Mouse (Mus musculus): Measurements from ENCODE around the gene Ifnar2. TPM values are rescaled to one million over a fixed set of nuclear protein-coding genes. Genes with fewer than 3 reads are reported as not detected.
"Not testable (repeated sequence)": the region's sequence is repeated elsewhere in the genome, so short reads cannot be mapped to it uniquely, and the experiment has no call there.

The Ifnar2 gene
- total RNA-seq, 2 experiments from 2014 or later = 7.1 to 10.0 TPM

DNA sequence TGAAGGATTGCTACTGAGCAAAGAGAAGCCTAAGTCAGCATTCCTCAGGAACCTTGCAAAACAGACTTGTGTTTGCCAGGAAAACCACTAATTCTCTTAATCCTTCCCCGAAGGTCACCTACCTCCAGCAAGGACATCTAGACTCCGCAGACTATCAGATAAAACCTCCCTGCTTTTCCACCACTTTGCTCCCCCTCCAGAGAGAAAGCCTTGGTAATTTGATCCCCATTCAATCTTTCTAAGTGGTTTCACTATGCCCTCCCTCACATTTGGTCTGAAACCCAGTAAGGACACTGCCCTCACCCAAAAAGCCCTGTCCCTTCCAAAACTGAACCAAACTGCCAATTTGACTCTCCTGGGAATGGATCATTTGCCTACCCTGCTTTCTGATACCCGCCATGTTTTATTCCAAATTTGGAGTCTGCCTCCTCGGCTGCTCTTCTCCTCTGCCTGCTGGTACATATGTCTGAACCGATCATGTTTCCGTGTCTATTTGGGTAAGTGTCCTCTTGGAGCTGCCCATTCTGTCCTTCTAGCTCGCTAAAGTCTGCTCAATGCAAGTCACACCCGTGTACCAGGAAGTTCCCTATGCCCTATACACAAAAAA lies 55.8 kb downstream of the Ifnar2 start:
- no peak for DNase-seq

DNA sequence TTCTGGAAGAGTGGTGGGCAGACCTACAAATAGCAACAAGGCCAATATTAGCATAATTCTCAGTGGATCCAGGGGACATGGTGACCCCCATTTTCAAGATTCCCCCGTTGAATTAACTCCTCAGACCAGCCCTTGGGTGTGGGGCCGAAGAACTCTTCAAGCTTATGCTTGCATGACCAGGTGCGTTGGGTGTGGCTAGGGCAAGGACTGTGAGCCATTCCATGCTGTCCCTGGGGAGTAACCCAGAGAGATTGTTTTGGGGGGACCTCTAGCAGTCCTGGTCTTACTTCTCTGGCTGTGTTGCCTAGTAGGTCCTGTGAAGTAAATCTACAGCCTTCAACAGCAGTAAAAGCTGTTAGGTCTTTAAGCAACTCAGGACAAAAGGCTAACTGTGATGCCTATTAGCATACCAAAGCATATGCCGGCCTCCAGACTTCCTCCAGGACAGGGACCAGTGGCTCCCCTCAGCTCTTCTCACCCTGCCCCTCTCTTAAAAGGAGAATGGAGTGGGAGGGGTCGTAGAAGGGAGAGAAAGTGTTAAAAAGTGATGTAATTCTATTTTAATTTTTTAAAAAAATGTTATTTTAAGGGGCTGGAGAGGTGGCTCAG lies 60.2 kb downstream of the Ifnar2 start:
- no peak for DNase-seq

DNA sequence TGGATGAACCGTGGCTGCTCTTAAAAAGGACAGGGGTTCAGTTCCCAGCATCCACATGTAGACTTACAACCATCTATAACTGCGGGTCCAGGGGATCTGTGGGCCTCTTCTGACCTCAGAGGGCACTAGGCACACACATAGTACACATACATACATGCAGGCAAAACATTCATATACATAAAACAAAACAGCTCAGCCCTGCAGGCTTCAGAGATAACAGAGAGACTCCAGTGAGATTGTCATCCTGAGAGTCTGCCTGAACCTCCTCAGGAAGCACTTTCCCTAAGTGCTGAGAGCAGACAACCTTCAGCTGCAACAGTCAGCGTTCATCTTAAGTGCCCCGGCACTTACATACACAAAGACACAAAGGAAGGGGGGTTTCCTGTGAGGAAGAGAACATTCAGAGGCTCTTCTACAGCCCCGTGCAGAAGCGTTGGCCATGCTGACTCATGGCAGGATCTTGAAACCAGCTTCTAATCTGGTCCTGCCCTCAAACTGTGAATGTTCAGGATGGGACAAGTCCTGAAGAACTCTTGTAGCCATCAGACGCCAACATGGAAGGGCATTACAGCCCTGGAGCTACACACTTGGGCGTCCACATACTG lies 60.8 kb downstream of the Ifnar2 start:
- no peak for DNase-seq

DNA sequence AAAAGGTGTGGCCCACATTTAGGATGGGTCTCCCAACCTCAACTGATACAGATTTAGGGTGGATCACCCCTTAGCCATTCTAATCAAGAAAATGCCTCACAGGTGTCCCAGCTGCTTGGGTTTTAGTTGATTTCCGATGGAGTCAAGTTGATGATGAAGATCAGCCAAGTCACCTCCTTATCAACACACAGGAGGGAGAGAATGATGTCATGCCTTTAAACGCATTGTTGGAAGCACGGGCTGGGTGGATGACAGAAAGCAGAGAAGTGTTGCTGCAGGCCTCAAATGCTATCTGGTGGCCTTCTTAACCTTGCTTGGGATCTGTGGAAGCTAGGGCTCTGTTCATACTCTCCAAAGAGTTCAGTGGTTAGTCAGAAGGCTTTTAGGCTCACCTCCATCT lies 61.5 kb downstream of the Ifnar2 start:
- DNase-seq = no peak

DNA sequence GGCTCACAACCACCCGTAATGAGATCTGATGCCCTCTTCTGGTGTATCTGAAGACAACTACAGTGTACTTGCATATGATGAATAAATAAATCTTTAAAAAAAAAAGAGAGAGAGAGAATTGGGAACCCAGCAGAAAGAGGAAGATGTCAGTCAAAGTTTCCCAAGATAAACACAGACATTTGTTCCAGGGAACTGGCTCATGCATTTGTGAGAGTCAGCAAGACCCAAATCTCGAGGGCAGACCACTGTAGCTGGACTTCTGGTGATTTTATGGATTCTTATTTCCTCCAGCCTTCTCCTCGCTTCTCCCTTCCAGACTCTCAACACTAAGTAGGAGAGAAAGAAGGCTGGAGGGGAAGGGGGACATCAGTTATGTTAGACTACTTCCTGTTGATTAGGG lies 65.5 kb downstream of the Ifnar2 start:
- DNase-seq = no peak

DNA sequence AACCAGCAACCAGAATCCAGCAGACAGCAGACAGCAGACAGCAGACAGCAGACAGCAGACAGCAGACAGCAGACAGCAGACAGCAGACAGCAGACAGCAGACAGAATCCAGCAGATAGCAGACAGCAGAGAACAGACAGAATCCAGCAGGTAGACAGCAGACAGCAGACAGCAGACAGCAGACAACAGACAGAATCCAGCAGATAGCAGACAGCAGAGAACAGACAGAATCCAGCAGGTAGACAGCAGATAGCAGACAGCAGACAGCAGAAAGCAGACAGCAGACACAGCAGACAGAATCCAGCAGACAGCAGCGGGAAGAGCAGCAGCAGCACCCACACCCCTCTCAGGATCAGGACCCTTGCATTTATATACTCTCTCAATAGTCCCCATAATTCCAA lies 66.0 kb downstream of the Ifnar2 start:
- not testable (repeated sequence) for DNase-seq

DNA sequence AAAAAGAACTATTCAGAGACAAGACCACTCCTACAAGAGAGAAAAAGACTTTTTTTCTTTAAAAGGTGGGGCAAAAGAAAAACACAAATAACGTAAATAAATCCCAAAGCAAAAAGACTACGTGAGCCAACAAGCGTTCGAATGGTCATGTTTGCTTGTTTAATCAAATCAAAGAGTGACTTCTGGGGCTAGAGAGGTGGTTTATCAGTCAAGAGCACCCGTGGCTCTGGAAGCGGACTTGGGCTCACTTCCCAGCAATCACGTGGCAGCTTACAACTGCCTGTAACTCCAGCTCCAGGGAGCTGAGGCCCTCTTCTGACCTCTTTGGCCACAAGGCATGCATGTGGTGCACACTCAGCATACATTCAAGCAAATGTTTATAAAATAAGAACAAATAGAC lies 68.8 kb downstream of the Ifnar2 start:
- DNase-seq = no peak

DNA sequence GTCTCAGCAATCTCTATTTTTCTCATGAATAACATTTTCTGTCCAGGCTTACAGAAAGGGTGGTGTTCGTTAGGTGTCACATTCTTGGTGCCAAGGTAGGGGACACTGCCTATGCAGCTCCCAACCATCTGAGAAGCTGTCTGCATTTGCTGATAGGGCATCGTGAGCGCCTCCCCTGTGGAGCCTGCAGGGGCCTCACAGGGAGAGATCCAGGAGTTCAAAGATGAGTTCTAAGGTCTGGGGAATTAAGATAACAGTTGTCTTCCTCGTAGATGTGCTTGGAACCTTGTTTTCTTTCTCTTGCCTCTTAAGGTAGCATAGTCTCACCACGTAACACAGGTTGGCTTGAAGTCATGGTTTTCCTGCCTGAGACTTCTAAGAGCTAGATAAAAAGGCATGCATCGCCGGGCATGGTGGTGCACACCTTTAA lies 69.2 kb downstream of the Ifnar2 start:
- no peak for DNase-seq

DNA sequence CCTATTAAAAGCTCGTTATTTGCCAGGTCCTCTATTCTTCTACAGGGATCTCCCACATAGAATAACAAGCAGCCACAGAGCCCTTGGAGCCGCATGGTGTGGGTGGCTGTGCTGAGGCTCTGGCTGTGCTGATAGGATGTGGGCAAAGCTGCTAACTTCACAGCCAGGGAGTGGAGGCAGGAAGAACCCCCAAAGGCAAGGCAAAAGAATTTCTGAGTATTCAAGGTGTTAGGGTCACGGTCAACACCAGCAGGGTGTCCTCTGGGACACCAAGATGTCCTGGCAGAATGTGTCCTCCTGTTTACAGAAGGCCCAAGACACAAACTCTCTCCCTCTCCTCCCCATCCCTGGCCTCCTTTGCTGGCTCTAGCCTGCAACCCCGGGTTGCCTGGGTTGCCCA lies 69.9 kb downstream of the Ifnar2 start:
- DNase-seq = no peak

DNA sequence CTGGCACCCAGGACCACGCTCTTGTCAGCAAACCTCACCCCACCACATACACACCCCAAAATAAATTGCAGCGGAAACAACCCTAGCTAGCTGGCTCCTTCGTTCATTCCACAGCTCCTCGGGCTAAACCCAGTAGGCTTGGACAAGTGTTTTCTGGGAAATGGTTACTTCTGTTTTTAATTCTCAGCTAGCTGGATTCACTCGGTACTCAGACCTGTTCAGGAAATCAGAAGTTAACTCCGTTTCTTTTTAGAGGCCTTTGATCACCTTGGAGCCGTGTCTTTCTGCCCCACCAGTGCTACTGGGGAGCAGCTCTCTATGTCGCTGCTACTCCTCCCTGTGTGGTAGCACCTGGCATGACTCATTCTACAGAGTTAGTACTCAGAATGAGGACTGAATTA lies 70.6 kb downstream of the Ifnar2 start:
- DNase-seq = no peak

DNA sequence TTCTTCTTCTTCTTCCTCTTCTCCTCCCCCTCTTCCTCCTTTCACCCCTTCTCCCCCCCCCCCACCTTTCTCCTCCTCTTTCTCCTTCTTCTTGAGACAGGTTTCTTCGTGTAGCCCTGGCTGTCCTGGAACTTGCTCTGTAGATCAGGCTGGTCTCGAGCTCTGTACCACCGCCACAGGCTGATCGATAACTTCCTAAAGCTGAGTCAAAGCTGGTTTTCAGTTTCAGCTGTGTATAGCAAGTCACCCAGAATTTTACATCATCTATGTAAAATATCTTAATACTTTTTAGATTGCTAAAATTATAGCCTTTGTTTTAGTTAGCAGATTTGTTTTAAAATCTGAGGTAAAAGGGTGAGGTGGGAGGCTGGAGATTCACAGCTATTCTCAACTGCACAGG lies 72.3 kb downstream of the Ifnar2 start:
- no peak for DNase-seq

DNA sequence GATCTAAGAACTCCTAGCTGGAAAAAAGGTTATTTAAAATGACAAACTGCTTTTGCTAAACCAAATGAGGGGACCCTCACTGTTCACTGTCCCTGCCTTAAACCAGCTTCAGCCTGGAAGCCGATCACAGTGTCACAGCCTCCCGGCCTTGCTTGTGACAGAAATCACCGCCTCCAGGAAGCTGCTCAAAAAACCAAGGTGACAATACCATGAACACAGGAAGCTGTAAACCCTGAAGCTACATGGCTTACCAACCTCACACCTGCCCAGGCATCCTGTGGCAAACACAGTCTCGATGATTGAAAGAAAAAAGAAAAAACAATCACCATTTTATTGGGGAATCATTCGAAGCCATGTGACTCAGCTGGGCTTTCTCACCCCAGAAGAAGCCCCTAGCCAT lies 73.0 kb downstream of the Ifnar2 start:
- no peak for DNase-seq

DNA sequence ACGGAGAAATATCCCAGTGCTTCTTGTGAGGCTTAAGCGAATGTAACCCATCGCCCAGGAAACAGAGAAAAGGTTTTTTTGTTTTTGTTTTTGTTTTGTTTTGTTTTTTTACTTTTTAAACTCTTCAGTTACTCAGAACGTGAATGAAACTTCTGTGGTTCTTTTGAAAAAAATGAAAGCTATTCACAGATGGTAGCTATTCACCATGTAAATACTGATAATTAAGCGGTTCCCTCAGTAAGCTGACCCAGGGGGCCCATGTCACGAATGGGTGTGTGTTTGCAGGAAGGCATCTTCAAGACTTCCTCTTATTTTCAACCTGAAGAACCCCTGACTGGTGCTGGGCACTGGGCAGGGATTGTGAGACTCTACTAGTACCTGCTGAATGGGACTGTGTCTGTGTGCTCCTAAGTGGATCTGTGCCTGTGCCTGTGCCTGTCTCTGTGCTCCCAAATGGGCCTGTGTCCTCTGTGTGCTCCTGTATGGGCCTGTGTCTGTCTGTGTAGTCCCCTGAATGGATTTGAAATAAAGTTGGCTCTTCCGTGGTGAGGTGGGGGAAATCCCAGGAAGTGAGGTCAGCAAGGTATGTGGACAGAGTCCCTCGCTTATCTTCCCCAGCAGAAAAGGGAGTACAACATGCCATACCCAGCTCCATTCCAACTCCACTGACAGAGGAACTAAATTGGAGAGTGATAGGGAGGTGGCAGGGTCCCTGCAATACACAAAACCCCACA lies 74.4 kb downstream of the Ifnar2 start:
- no peak for DNase-seq

DNA sequence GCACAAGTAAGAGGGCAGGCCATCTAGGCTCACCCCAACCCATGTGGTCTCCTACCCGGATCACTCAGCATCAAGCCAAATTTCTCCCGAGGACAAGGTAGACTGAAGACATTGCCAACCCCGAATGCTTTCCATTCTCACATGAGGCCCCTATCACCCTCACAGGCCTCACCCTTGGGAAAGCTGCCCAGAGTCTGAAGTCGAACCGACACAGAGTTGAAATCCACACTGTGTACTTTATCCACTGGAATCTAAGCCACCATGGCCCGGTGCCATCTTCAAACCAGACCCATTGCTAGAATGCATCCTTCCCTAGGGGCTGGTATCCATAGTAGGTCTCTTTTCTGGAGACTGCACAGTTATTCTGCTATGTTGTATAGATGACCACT lies 74.9 kb downstream of the Ifnar2 start:
- DNase-seq = no peak

DNA sequence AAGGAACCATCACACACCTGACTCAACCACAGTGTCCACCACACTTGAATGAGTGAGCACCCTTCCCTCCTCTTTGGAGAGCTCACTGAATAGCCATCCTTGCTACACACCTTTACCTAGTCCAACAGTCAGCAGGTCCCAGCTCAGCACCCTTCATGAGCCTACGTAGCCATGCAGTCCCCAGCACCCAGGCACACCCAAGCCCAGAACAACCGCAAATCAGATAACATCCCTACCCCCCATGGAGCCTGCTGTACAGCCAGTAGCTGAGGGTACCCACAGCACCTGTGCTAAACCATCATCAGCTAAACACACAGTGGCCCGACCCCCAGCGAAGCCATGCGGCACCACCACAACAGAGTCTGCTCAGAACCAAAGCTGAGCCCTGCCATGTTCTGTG lies 75.5 kb downstream of the Ifnar2 start:
- no peak for DNase-seq

DNA sequence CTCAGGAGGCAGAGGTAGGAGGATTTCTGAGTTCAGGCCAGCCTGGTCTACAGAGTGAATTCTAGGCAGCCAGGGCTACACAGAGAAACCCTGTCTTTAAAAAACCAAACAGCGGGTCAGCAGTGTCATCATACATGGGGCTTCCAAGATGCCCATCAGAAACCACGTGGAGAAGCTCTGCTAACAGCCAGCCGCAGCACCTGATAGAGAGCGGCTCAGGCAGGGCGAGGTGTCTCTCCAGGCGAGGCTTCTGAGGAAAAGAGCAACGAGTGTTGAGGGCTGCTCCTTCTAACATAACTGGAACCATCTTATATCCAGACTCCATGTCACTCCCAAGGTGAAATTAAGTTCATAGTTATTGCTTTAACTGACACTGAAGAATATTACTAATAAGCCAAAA lies 76.3 kb downstream of the Ifnar2 start:
- DNase-seq = no peak

DNA sequence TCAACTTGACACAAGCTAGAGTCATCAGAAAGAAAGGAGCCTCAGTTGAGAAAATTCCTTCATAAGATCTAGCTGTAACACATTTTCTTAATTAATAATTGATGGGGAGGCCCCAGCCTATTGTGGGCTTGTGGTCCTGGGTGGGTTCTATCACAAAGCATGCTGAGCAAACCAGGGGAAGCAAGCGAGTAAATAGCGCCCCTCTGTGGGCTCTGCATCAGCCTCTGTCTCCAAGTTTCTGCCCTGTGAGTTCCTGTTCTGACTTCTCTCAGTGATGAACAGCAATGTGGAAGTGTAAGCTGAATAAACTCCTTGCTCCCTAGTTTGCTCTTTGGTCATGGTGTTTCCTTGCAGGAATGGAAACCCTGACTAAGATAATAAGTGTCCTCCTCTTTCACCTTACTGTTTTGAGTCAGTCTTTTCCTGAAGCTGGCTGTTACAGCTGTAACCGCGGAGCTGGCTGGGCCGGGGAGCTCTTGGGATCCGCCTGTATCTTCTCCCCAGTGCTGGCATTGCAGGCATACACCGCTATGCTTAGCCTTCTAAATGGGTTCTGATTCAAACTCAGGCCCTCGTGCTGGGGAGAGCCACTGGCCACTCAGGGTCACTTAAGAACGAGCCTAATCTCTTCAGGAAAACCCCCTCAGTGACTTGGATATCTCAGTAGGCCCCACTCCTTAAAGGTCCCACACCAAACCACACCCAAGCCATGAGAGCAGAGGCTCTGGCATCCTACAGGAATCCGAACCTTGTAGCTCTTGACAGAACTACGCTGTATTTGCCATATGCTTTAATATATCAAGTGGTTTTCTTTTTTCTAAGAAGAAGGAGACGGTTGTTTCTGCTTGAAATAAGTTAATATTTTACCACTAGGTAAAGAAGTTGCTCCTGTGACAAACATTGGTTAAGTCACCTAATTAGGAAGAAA lies 77.8 kb downstream of the Ifnar2 start:
- DNase-seq = no peak

DNA sequence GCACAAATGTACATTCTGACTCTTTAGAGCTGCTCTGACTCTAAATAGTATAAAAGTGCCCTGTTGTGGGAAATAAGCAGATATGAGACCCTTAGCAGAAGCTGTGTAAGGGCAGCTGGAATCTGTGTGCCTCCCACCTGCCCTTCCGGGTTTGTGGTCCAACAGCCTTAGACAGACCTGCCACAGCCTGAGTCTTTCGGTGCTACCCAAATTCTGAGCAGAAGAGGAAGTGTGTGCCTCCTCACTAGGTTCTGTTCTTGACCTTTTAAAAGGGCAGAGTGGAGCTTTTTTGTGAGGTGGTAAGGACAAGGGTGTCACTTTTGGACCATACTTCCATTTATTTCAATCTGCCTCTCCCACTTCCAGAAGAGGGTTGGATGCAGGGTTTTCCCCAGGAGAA lies 79.4 kb downstream of the Ifnar2 start:
- no peak for DNase-seq

DNA sequence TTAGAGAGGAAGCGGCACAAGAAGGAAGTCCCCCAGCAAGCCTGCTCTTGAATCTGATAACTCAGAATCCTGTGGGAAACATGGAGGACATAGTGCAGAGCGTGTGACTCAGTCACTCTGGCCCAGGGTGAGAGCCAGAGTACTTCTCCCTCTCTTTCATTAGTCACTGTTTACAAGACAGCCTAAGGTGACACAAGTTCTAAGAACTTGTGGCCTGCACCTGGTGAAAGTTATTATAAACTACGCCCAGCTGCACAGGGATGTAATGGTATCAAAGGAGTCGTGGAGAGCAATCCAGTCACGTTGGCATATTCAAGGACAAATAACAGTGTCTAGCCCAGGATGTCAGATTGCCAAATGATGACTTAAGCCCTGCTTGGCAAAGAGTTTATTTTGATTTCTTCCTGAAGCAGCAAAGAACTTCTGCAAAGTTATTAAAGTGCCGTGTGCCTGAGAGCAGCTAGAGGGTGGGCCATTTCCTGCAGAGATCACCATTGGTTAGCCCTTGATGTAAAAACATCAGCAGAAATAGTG lies 79.8 kb downstream of the Ifnar2 start:
- no peak for DNase-seq
